Mouse (Mus musculus) kidney, adult 2 months (tissue): ENCODE data around the gene Arhgap40.

Experiments
- CTCF ChIP-seq: fragments of 200-500 bp; conservative IDR thresholded peaks from 2 replicates; pipeline ENCODE4 v1.5.1; 2011; ENCODE audit warnings: low read depth, mild to moderate bottlenecking, control low read depth, low read length, moderate library complexity, mixed read lengths; ENCODE audit not compliant: insufficient read depth, insufficient read length
- POLR2A ChIP-seq: fragments of 200-500 bp; IDR thresholded peaks from one replicate; pipeline ENCODE4 v1.6.1; 2011; ENCODE audit warnings: low read depth, low read length, control low read depth

- TF ChIP-seq CTCF (no peak), POLR2A (no peak)
Measured at GRCm38 (mm10) chr2:158507046-158507445, 5.5 kb upstream of the Arhgap40 start.
